Mouse (Mus musculus) liver, embryonic 11.5 days (tissue): Measurements from ENCODE around the gene Wnt6. TPM values are rescaled to one million over a fixed set of nuclear protein-coding genes. Genes with fewer than 3 reads are reported as not detected.

ENCODE experiments used
- ATAC-seq: fragments of 200-750 bp; cut with Nextera tagmentation; replicated peaks from 2 replicates; pipeline ENCODE4 v1.8.0; 2017; ENCODE audit warnings: moderate number of reproducible peaks, mild to moderate bottlenecking, moderate TSS enrichment, moderate library complexity; ENCODE audit not compliant: low FRiP score
- DNase-seq: peaks from one replicate; pipeline ENCODE4 v3.0.0-alpha.2; 2017; ENCODE audit warnings: low spot score
- H3K27ac ChIP-seq: fragments of 300-500 bp; sonication (generic); 2 replicates; pipeline ENCODE4 v1.5.1; 2014; ENCODE audit warnings: mild to moderate bottlenecking, low read depth, low read length, control low read depth
- H3K27me3 ChIP-seq: fragments of 300-500 bp; sonication (generic); replicated peaks from 2 replicates; pipeline ENCODE4 v1.6.1; 2014; ENCODE audit warnings: low read length, mixed read lengths; ENCODE audit not compliant: control insufficient read depth, insufficient read depth
- H3K36me3 ChIP-seq: fragments of 300-500 bp; sonication (generic); 2 replicates; pipeline ENCODE4 v1.6.1; 2014; ENCODE audit warnings: mild to moderate bottlenecking, low read length, moderate library complexity, mixed read lengths; ENCODE audit not compliant: control insufficient read depth, insufficient read depth
- H3K4me1 ChIP-seq: fragments of 300-500 bp; sonication (generic); replicated peaks from 2 replicates; pipeline ENCODE4 v1.6.1; 2014; ENCODE audit warnings: low read length, mixed read lengths; ENCODE audit not compliant: control insufficient read depth, insufficient read depth
- H3K4me2 ChIP-seq: fragments of 300-500 bp; sonication (generic); 2 replicates; pipeline ENCODE4 v1.6.1; 2014; ENCODE audit warnings: mild to moderate bottlenecking, control low read depth, moderate library complexity
- H3K4me3 ChIP-seq: fragments of 300-500 bp; sonication (generic); 2 replicates; pipeline ENCODE4 v1.5.1; 2014; ENCODE audit warnings: low read depth, low read length, control low read depth
- H3K9ac ChIP-seq: fragments of 300-500 bp; sonication (generic); 2 replicates; pipeline ENCODE4 v1.6.1; 2014; ENCODE audit warnings: low read depth, low read length, control low read depth
- H3K9me3 ChIP-seq: fragments of 300-500 bp; sonication (generic); 2 replicates; pipeline ENCODE4 v1.6.1; 2016; ENCODE audit warnings: low read length, inconsistent platforms, mixed read lengths; ENCODE audit not compliant: control insufficient read depth
- WGBS: fragments of 180-500 bp; shearing (Covaris S2); extraction: QIAGEN DNeasy Blood & Tissue Kit; methylation state at CpG from one replicate; pipeline ENCODE4 v1.1.7; 2014; 5-methylcytosine and 5-hydroxymethylcytosine counted together
- polyA plus RNA-seq: library from polyadenylated mRNA; unstranded; fragments of >200 nt; fragmentation: Nextera tagmentation; extraction: Ambion mirVana; gene quantifications from 2 replicates; pipeline ENCODE4 v1.2.1, GENCODE M21; 2014

The Wnt6 gene
- polyA plus RNA-seq, 1 experiment from 2014 or later = 2.4 TPM

- H3K36me3 ChIP-seq = no peaks in the 10 kb centered on the region
- DNase-seq (peak; percentile 60), ATAC-seq (no peak)
- H3K4me1 ChIP-seq = no peaks in the 10 kb centered on the region
- H3K9ac ChIP-seq = no peak within 1 kb of the TSS
- H3K9me3 ChIP-seq = no peaks in the 10 kb centered on the region
- H3K27ac ChIP-seq = no peak within 1 kb of the TSS
- peak within 1 kb of the TSS; percentile 60 for H3K4me2 ChIP-seq
- H3K27me3 ChIP-seq = peaks cover 15% of the 10 kb centered on the region
- 8% methylated on average over 30 of the region's 30 CpGs for WGBS
- peak within 1 kb of the TSS; percentile 30; the same call in 1 of the 2 replicates for H3K4me3 ChIP-seq
Measured at GRCm38 (mm10) chr1:74748643-74749271, 22.9 kb upstream of the Wnt6 start, which contains the start of gene Prkag3. Gene Prkag3, minus strand, starts transcription at chr1:74749221.

GRCm38 (mm10) chr1:74749301-74749700, 22.4 kb upstream of the Wnt6 start:
- Histone ChIP-seq H3K27me3 (peaks cover 15% of the 10 kb centered on the region), H3K9ac (no peak overlapping the region), H3K4me1 (no peaks in the 10 kb centered on the region), H3K36me3 (no peaks in the 10 kb centered on the region), H3K4me2 (no peak overlapping the region; the same call in 1 of the 2 replicates), H3K4me3 (no peak overlapping the region), H3K9me3 (no peaks in the 10 kb centered on the region), H3K27ac (no peak overlapping the region)
- DNase-seq (no peak), ATAC-seq (no peak)
- WGBS = 64% methylated on average over 7 of the region's 7 CpGs

- DNase-seq = no peak
- Histone ChIP-seq H3K27me3 (peaks cover 15% of the 10 kb centered on the region), H3K4me3 (no peak overlapping the region), H3K4me1 (no peaks in the 10 kb centered on the region), H3K9ac (no peak overlapping the region), H3K36me3 (no peaks in the 10 kb centered on the region), H3K9me3 (no peaks in the 10 kb centered on the region), H3K27ac (no peak overlapping the region), H3K4me2 (no peak overlapping the region)
- WGBS = 75% methylated on average over 4 of the region's 4 CpGs
- ATAC-seq = no peak
Measured at GRCm38 (mm10) chr1:74750683-74751082, 21.0 kb upstream of the Wnt6 start.

GRCm38 (mm10) chr1:74752150-74752549, 19.5 kb upstream of the Wnt6 start:
- Histone ChIP-seq H3K4me3 (no peak overlapping the region), H3K9ac (no peak overlapping the region), H3K36me3 (no peaks in the 10 kb centered on the region), H3K9me3 (no peaks in the 10 kb centered on the region), H3K4me2 (no peak overlapping the region), H3K4me1 (no peaks in the 10 kb centered on the region), H3K27ac (no peak overlapping the region), H3K27me3 (peaks cover 15% of the 10 kb centered on the region)
- no peak for DNase-seq
- WGBS = 87% methylated on average over 8 of the region's 8 CpGs
- no peak for ATAC-seq

- Histone ChIP-seq H3K4me3 (no peak overlapping the region), H3K9ac (no peak overlapping the region), H3K4me1 (no peaks in the 10 kb centered on the region), H3K36me3 (no peaks in the 10 kb centered on the region), H3K9me3 (no peaks in the 10 kb centered on the region), H3K27ac (no peak overlapping the region), H3K27me3 (peaks cover 10% of the 10 kb centered on the region), H3K4me2 (no peak overlapping the region)
- no peak for ATAC-seq
- no peak for DNase-seq
- WGBS = 87% methylated on average over 3 of the region's 3 CpGs
Measured at GRCm38 (mm10) chr1:74752833-74753232, 18.9 kb upstream of the Wnt6 start.

- no peak overlapping the region for H3K4me2 ChIP-seq
- no peak overlapping the region for H3K27ac ChIP-seq
- ATAC-seq = no peak
- 82% methylated on average over 8 of the region's 8 CpGs for WGBS
- H3K27me3 ChIP-seq = peaks cover 8% of the 10 kb centered on the region
- no peak overlapping the region for H3K9ac ChIP-seq
- no peak overlapping the region for H3K4me3 ChIP-seq
- H3K36me3 ChIP-seq = no peaks in the 10 kb centered on the region
- H3K9me3 ChIP-seq = no peaks in the 10 kb centered on the region
- no peak for DNase-seq
- H3K4me1 ChIP-seq = no peaks in the 10 kb centered on the region
Measured at GRCm38 (mm10) chr1:74753266-74753974, 18.3 kb upstream of the Wnt6 start.

- no peak for ATAC-seq
Measured at GRCm38 (mm10) chr1:74754175-74754785, 17.4 kb upstream of the Wnt6 start.

GRCm38 (mm10) chr1:74759773-74760172, 11.9 kb upstream of the Wnt6 start:
- Histone ChIP-seq H3K9me3 (no peaks in the 10 kb centered on the region), H3K4me2 (no peak overlapping the region), H3K4me3 (no peak overlapping the region), H3K36me3 (no peaks in the 10 kb centered on the region), H3K27ac (no peak overlapping the region), H3K27me3 (peaks cover 22% of the 10 kb centered on the region), H3K4me1 (no peaks in the 10 kb centered on the region), H3K9ac (no peak overlapping the region)
- 24% methylated on average over 4 of the region's 4 CpGs for WGBS
- ATAC-seq (no peak), DNase-seq (no peak)

More at GRCm38 (mm10) chr1:74754175-74754785, 17.4 kb upstream of the Wnt6 start:
- H3K9me3 ChIP-seq = no peaks in the 10 kb centered on the region
- 70% methylated on average over 5 of the region's 5 CpGs for WGBS
- no peak overlapping the region for H3K27ac ChIP-seq
- no peaks in the 10 kb centered on the region for H3K4me1 ChIP-seq
- no peak overlapping the region for H3K4me2 ChIP-seq
- no peak for DNase-seq
- no peaks in the 10 kb centered on the region for H3K36me3 ChIP-seq
- no peak overlapping the region for H3K4me3 ChIP-seq
- H3K27me3 ChIP-seq = peaks cover 2% of the 10 kb centered on the region; the same call in 1 of the 2 replicates
- no peak overlapping the region for H3K9ac ChIP-seq
